Mouse (Mus musculus): ENCODE measurements around the gene Acbd4. TPM values are rescaled to one million over a fixed set of nuclear protein-coding genes. Genes with fewer than 3 reads are reported as not detected.
A peak's percentile ranks its signal among the peaks of the same experiment; 100 is the strongest.

Gene Acbd4
- 51.3 and 54.4 TPM in 2 replicates for polyA plus RNA-seq (2015; fragmentation: Nextera tagmentation; extraction: Ambion mirVana)

DNA sequence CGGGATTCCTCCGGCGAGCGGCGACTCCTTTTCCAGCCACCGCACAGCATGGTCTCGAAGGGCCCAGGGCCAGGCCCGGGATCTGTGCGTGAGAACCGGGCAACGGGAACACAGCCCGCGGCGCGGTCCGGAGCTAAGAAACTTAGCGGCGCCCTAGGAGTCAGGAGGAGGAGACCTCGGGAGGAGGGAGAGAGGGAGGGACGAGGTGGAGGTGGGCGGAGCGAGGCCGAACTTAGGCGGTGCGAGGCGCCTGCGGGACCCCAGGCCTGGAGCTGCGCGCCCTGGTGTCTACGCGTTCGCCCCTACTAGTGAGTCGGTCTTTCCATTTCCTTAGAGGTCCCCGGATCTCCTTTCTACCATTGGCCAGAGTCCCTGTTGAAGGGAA lies at the start of gene Acbd4, which contains the start of gene Plcd3:
Acbd4 (plus strand) TSS at position 202 of the 385 bp plus-strand sequence.
Plcd3 (minus strand) TSS at position 178 of the 385 bp plus-strand sequence.
- no peaks in the 10 kb centered on the region for H3K36me3 ChIP-seq (ENCODE audit: control insufficient read depth, insufficient read depth)
- peaks cover 47% of the 10 kb centered on the region for H3K4me1 ChIP-seq (ENCODE audit: control insufficient read depth, low read depth, low read length)
- peak within 1 kb of the TSS; percentile 61 for H3K4me3 ChIP-seq (ENCODE audit: low read depth, low read length)
- peak within 1 kb of the TSS; percentile 0; the same call in 1 of the 2 replicates for H3K27ac ChIP-seq (ENCODE audit: low read length)
- WGBS (ENCODE audit: insufficient replicate concordance), result under 1% methylated on average over 28 of the region's 34 CpGs
- H3K4me2 ChIP-seq (ENCODE audit: low read depth, low read length), result peak within 1 kb of the TSS; percentile 90
- H3K9me3 ChIP-seq (replicated peaks; ENCODE audit: control insufficient read depth, low read length), result no peaks in the 10 kb centered on the region
- ATAC-seq (ENCODE audit: low read depth), result no peak
- H3K27me3 ChIP-seq (ENCODE audit: control insufficient read depth, insufficient read depth, low read depth, low read length), result peaks cover 31% of the 10 kb centered on the region
- peak within 1 kb of the TSS; percentile 56 for H3K9ac ChIP-seq (ENCODE audit: low read depth, low read length)

DNA sequence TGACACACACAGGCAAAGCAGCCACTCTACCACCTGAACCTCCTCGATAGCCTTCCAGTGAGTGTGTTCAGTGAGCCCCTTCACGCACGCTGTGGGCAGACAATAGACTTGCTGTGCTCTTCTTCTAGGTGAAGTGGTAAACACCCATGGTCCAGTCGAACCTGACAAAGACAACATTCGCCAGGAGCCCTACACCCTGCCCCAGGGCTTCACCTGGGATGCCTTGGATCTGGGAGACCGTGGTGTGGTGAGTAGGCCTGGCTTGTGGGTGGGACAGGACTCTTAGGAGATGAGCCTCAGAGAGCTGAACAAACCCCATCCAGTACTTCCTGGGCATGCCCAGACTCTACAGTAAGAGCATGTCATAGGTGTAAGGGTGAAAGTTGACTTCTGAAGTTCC lies 49.4 kb upstream of the Acbd4 start:
- Histone ChIP-seq H3K4me1 (ENCODE audit: control insufficient read depth, low read depth, low read length) (no peaks in the 10 kb centered on the region; the same call in 1 of the 2 replicates), H3K27me3 (ENCODE audit: control insufficient read depth, insufficient read depth, low read depth, low read length) (no peaks in the 10 kb centered on the region), H3K9me3 (replicated peaks; ENCODE audit: control insufficient read depth, low read length) (no peaks in the 10 kb centered on the region), H3K27ac (ENCODE audit: low read length) (no peak overlapping the region), H3K9ac (ENCODE audit: low read depth, low read length) (no peak overlapping the region), H3K36me3 (ENCODE audit: control insufficient read depth, insufficient read depth) (peaks cover 40% of the 10 kb centered on the region), H3K4me2 (ENCODE audit: low read depth, low read length) (no peak overlapping the region), H3K4me3 (ENCODE audit: low read depth, low read length) (no peak overlapping the region)
- ATAC-seq (ENCODE audit: low read depth), result no peak
- WGBS (ENCODE audit: insufficient replicate concordance), result 80% methylated on average over 6 of the region's 6 CpGs

DNA sequence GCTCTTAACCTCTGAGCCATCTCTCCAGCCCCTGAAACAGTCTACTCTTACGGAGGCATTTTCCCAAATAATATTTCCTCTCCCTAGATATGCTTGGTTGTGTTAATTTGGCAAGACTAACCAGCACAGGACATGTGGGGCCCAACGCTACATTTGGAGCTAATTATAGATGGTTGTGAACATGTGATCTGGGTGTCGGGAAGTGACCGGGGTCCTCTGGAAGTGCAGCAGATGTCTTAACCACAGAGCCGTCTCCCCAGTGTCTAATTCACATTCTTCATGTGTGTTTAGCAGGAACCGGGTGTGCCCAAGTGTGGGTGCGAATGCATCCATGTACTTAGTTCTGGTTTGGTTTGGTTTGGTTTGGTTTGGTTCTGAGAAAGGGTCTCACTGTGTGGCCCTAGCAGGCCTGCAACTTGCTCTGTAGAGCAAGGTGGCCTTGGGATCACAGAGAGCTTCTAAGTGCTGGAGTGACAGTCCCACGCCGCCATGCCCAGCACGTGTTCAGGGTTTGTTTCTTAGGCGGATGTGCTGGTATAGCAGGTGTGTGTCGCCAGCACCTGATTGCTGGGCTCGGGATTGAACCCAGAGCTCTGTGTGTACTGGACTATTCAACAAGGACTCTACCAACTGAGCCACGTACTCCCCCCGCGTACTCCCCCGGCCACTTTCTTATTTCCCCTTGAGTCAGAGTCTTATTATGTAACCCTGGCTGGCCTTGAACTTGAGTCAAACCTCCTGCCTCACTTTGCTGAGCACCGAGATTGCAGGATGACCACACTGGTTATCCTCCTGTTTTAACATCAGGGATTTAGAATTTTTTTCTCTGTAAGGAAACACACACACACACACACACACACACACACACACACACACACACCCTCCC lies 48.0 kb upstream of the Acbd4 start:
- no peak overlapping the region for H3K4me2 ChIP-seq (ENCODE audit: low read depth, low read length)
- no peaks in the 10 kb centered on the region for H3K27me3 ChIP-seq (ENCODE audit: control insufficient read depth, insufficient read depth, low read depth, low read length)
- 83% methylated on average over 18 of the region's 18 CpGs for WGBS (ENCODE audit: insufficient replicate concordance)
- no peak overlapping the region for H3K27ac ChIP-seq (ENCODE audit: low read length)
- H3K9me3 ChIP-seq (replicated peaks; ENCODE audit: control insufficient read depth, low read length), result no peaks in the 10 kb centered on the region
- ATAC-seq (ENCODE audit: low read depth), result no peak
- H3K36me3 ChIP-seq (ENCODE audit: control insufficient read depth, insufficient read depth), result peaks cover 52% of the 10 kb centered on the region
- no peak overlapping the region for H3K4me3 ChIP-seq (ENCODE audit: low read depth, low read length)
- H3K4me1 ChIP-seq (ENCODE audit: control insufficient read depth, low read depth, low read length), result no peaks in the 10 kb centered on the region; the same call in 1 of the 2 replicates
- no peak overlapping the region for H3K9ac ChIP-seq (ENCODE audit: low read depth, low read length)

DNA sequence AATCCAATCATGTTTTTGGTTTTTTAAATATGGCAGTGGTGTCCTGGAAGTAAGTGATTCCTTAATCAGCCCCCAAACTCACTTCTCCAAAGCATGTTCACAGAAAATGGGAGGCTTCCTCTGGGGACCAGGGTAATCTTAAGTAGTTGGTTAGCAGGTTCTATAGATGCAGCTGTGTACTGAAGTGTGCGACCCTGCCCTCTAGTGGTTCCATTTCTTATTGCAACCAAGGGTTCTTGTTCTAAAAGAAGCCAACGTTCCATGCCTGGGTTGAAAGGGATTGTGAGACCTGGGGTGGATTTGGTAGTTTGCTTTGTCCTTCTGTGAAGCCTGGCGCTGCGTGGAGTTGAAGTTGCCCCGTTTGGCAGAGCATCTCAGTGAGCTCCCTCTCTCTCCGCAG lies 46.7 kb upstream of the Acbd4 start:
- H3K9ac ChIP-seq (ENCODE audit: low read depth, low read length), result no peak overlapping the region
- H3K27me3 ChIP-seq (ENCODE audit: control insufficient read depth, insufficient read depth, low read depth, low read length), result no peaks in the 10 kb centered on the region
- ATAC-seq (ENCODE audit: low read depth), result no peak
- H3K4me2 ChIP-seq (ENCODE audit: low read depth, low read length), result no peak overlapping the region
- H3K9me3 ChIP-seq (replicated peaks; ENCODE audit: control insufficient read depth, low read length), result no peaks in the 10 kb centered on the region
- H3K4me3 ChIP-seq (ENCODE audit: low read depth, low read length), result no peak overlapping the region
- H3K36me3 ChIP-seq (ENCODE audit: control insufficient read depth, insufficient read depth), result peaks cover 62% of the 10 kb centered on the region
- no peak overlapping the region for H3K27ac ChIP-seq (ENCODE audit: low read length)
- WGBS (ENCODE audit: insufficient replicate concordance), result 38% methylated on average over 6 of the region's 6 CpGs
- H3K4me1 ChIP-seq (ENCODE audit: control insufficient read depth, low read depth, low read length), result no peaks in the 10 kb centered on the region; the same call in 1 of the 2 replicates

DNA sequence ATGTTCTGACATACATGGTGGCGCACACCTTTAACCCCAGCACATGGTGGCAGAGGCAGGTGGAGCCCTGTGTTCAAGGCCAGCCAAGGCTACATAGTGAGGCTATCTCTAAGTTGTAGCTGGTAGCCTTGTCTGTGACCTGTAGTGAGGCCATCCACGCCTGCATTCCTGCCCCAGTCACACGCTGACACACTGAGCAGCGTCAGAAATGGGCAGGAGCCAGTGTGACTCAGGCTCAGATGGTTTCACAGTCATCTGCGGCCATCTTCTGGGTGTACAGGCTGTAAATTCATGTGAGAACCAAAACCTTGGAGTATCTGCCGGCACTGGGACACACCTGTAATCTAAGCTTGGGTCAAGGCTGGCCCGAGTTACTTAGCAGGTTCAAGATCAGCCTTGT lies 44.8 kb upstream of the Acbd4 start:
- H3K4me1 ChIP-seq (ENCODE audit: control insufficient read depth, low read depth, low read length), result no peaks in the 10 kb centered on the region
- H3K27me3 ChIP-seq (ENCODE audit: control insufficient read depth, insufficient read depth, low read depth, low read length), result no peaks in the 10 kb centered on the region
- no peak overlapping the region for H3K4me2 ChIP-seq (ENCODE audit: low read depth, low read length)
- no peaks in the 10 kb centered on the region for H3K9me3 ChIP-seq (replicated peaks; ENCODE audit: control insufficient read depth, low read length)
- no peak for ATAC-seq (ENCODE audit: low read depth)
- H3K27ac ChIP-seq (ENCODE audit: low read length), result no peak overlapping the region
- 88% methylated on average over 7 of the region's 7 CpGs for WGBS (ENCODE audit: insufficient replicate concordance)
- no peak overlapping the region for H3K4me3 ChIP-seq (ENCODE audit: low read depth, low read length)
- H3K9ac ChIP-seq (ENCODE audit: low read depth, low read length), result no peak overlapping the region
- H3K36me3 ChIP-seq (ENCODE audit: control insufficient read depth, insufficient read depth), result peaks cover 63% of the 10 kb centered on the region

DNA sequence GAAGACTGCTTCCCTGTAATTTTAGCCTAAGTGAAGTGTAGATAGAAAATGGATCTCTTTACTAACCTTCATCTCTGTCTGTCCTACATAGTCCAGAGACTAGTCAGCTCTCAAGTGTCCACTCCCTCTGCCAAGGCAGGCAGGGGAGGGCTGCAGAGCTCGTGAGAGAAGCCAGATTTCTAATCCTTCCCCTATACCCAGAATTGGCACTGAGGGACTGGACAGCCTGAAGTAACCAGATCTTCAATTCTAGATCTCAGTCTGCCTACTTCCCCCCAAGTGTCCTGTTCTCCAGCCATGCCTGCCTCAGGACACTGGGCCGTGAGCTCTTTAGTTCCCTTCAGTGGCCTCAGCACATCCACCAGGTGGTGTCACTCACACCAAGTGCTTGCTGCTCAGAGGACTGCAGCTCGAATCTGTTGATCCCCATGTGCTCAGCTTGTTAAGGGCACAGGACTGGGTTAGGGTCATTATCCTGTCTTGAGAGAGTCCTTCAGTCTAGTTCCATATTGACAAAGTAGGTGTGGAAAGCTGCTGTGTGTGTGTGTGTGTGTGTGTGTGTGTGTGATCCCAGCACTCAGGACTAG lies 42.9 kb upstream of the Acbd4 start:
- Histone ChIP-seq H3K36me3 (ENCODE audit: control insufficient read depth, insufficient read depth) (peaks cover 63% of the 10 kb centered on the region), H3K27ac (ENCODE audit: low read length) (no peak overlapping the region), H3K4me1 (ENCODE audit: control insufficient read depth, low read depth, low read length) (no peaks in the 10 kb centered on the region), H3K4me2 (ENCODE audit: low read depth, low read length) (no peak overlapping the region), H3K9ac (ENCODE audit: low read depth, low read length) (no peak overlapping the region), H3K27me3 (ENCODE audit: control insufficient read depth, insufficient read depth, low read depth, low read length) (no peaks in the 10 kb centered on the region), H3K4me3 (ENCODE audit: low read depth, low read length) (no peak overlapping the region), H3K9me3 (replicated peaks; ENCODE audit: control insufficient read depth, low read length) (no peaks in the 10 kb centered on the region)
- WGBS (ENCODE audit: insufficient replicate concordance), result 61% methylated on average over 3 of the region's 3 CpGs
- ATAC-seq (ENCODE audit: low read depth), result no peak

DNA sequence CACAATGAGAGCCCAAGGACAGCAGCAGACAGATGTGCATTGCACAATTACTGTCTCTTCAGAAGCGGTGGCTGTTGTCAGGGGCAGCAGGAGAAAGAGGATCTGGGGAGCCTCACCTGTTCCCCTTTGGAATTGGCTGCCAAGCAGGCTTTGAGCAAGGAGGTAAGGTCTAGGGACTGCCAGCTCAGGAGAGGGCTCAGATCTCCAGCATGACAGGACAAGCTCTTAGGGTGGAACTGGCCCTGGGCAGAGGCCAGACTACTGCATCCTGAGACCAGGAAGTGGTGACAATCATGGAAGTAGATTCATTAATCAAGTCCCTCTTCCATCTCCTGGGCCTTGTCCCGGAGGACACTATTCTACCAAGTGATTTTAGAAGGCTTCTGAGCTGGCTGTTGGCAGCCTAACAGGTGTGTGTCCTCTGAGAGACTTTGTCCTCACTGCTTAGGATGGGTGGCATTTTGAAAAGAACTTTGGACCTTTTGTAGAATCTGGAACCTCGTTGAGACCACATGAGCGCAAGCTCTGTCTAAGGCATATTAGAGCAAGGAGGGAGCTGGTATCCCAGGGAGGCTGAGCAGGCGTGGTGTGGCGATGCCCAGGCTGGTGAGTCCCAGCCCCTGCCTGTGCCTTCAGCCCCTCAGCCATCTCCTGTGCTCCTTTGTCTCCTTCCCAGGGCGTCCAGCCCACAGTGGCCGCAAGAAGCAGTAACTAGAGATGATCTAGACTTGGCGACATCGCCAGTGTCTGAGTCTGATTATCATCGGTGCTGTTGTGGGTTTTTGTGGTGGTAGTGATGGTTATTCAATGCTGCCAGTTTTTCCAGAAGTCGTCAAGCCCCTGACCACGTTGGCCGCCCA lies 35.1 kb upstream of the Acbd4 start:
- Histone ChIP-seq H3K4me2 (ENCODE audit: low read depth, low read length) (no peak overlapping the region), H3K4me1 (ENCODE audit: control insufficient read depth, low read depth, low read length) (no peaks in the 10 kb centered on the region), H3K9me3 (replicated peaks; ENCODE audit: control insufficient read depth, low read length) (no peaks in the 10 kb centered on the region), H3K4me3 (ENCODE audit: low read depth, low read length) (no peak overlapping the region), H3K36me3 (ENCODE audit: control insufficient read depth, insufficient read depth) (peaks cover 56% of the 10 kb centered on the region), H3K27ac (ENCODE audit: low read length) (no peak overlapping the region), H3K9ac (ENCODE audit: low read depth, low read length) (no peak overlapping the region), H3K27me3 (ENCODE audit: control insufficient read depth, insufficient read depth, low read depth, low read length) (no peaks in the 10 kb centered on the region)
- ATAC-seq (ENCODE audit: low read depth), result no peak
- 86% methylated on average over 14 of the region's 14 CpGs for WGBS (ENCODE audit: insufficient replicate concordance)

DNA sequence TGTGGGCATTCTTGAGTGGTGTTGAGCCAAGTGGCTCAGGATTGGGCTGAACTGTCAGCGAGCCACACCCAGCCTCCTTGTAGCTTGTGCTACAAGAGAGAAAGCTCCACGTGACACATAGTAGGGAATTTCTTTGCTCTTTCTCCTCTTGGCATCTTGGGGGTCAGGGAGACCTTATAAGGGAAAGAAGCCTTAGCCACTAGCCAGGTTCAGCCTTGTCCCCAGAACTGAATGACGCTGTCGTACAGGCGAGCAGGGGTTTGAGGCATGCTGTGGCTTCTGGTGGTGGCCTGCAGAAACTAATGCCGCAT lies 34.5 kb upstream of the Acbd4 start:
- no peak overlapping the region for H3K27ac ChIP-seq (ENCODE audit: low read length)
- H3K4me3 ChIP-seq (ENCODE audit: low read depth, low read length), result no peak overlapping the region
- ATAC-seq (ENCODE audit: low read depth), result no peak
- WGBS (ENCODE audit: insufficient replicate concordance), result 88% methylated on average over 6 of the region's 6 CpGs
- H3K36me3 ChIP-seq (ENCODE audit: control insufficient read depth, insufficient read depth), result peaks cover 50% of the 10 kb centered on the region
- H3K9me3 ChIP-seq (replicated peaks; ENCODE audit: control insufficient read depth, low read length), result no peaks in the 10 kb centered on the region
- H3K4me1 ChIP-seq (ENCODE audit: control insufficient read depth, low read depth, low read length), result no peaks in the 10 kb centered on the region
- H3K9ac ChIP-seq (ENCODE audit: low read depth, low read length), result no peak overlapping the region
- no peaks in the 10 kb centered on the region for H3K27me3 ChIP-seq (ENCODE audit: control insufficient read depth, insufficient read depth, low read depth, low read length)
- H3K4me2 ChIP-seq (ENCODE audit: low read depth, low read length), result no peak overlapping the region

All from liver, embryonic 16.5 days (tissue).